Mouse (Mus musculus) heart, embryonic 16.5 days (tissue): Measurements from ENCODE around the gene Prss40. TPM values are rescaled to one million over a fixed set of nuclear protein-coding genes. Genes with fewer than 3 reads are reported as not detected.

Source experiments
- ATAC-seq: fragments of 200-750 bp; cut with Nextera tagmentation; replicated peaks from 2 replicates; pipeline ENCODE4 v1.8.0; 2017; ENCODE audit warnings: moderate number of reproducible peaks; ENCODE audit not compliant: insufficient read depth, low FRiP score; ENCODE audit errors: extremely low read depth
- H3K27ac ChIP-seq: fragments of 300-500 bp; sonication (generic); 2 replicates; pipeline ENCODE4 v1.5.1; 2014; ENCODE audit warnings: mild to moderate bottlenecking, low read length, control low read depth, moderate library complexity
- H3K27me3 ChIP-seq: fragments of 300-500 bp; sonication (generic); 2 replicates; pipeline ENCODE4 v1.6.1; 2014; ENCODE audit warnings: low read length, mixed read lengths; ENCODE audit not compliant: control insufficient read depth, insufficient read depth
- H3K36me3 ChIP-seq: fragments of 300-500 bp; sonication (generic); 2 replicates; pipeline ENCODE4 v1.6.1; 2014; ENCODE audit not compliant: control insufficient read depth, insufficient read depth
- H3K4me1 ChIP-seq: fragments of 300-500 bp; sonication (generic); 2 replicates; pipeline ENCODE4 v1.6.1; 2014; ENCODE audit warnings: low read length, mixed read lengths; ENCODE audit not compliant: control insufficient read depth, insufficient read depth
- H3K4me2 ChIP-seq: fragments of 300-500 bp; sonication (generic); 2 replicates; pipeline ENCODE4 v1.6.1; 2014; ENCODE audit warnings: low read depth, mild to moderate bottlenecking, control low read depth, low read length
- H3K4me3 ChIP-seq: fragments of 300-500 bp; sonication (generic); 2 replicates; pipeline ENCODE4 v1.5.1; 2014; ENCODE audit warnings: mild to moderate bottlenecking, control low read depth, low read length
- H3K9ac ChIP-seq: fragments of 300-500 bp; sonication (generic); 2 replicates; pipeline ENCODE4 v1.6.1; 2014; ENCODE audit warnings: low read length, control low read depth
- H3K9me3 ChIP-seq: fragments of 300-500 bp; sonication (generic); replicated peaks from 2 replicates; pipeline ENCODE4 v1.6.1; 2016; ENCODE audit warnings: low read length; ENCODE audit not compliant: control insufficient read depth
- WGBS: fragments of 180-500 bp; shearing (Covaris S2); extraction: QIAGEN DNeasy Blood & Tissue Kit; methylation state at CpG from one replicate; pipeline ENCODE4 v1.1.7; 2014; 5-methylcytosine and 5-hydroxymethylcytosine counted together
- polyA plus RNA-seq: library from polyadenylated mRNA; unstranded; fragments of >200 nt; fragmentation: Nextera tagmentation; extraction: Ambion mirVana; gene quantifications from 2 replicates; pipeline ENCODE4 v1.2.1, GENCODE M21; 2015

Gene Prss40
- polyA plus RNA-seq = not detected in 2 replicates

DNA sequence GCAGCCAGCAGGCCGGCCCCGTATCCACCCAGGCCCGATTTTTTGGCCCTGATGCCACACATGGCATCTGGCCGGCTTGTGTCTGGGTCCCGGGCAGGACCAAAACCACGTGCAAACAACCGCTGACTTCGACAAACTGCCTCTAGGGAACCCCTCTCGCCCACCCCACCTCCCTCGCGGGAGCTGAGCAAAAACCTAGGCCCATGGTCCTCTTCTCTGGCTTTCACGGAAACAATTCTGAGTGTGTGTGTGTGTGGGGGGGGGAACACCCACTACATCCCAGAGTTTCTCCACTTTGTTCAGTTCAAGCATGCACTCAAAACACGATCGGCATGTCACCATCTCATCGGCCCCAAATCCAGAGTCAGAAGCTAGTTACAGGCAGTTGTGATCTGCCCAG is at the start of gene Prss40:
Prss40 (minus strand) TSS at position 101 of the 400 bp plus-strand sequence.
- H3K9me3 ChIP-seq = no peaks in the 10 kb centered on the region
- no peak for ATAC-seq
- H3K27ac ChIP-seq = no peak within 1 kb of the TSS
- no peak within 1 kb of the TSS for H3K9ac ChIP-seq
- no peaks in the 10 kb centered on the region for H3K36me3 ChIP-seq
- H3K4me2 ChIP-seq = no peak within 1 kb of the TSS
- 84% methylated on average over 15 of the region's 15 CpGs for WGBS
- no peaks in the 10 kb centered on the region for H3K27me3 ChIP-seq
- H3K4me3 ChIP-seq = no peak within 1 kb of the TSS
- no peaks in the 10 kb centered on the region for H3K4me1 ChIP-seq

DNA sequence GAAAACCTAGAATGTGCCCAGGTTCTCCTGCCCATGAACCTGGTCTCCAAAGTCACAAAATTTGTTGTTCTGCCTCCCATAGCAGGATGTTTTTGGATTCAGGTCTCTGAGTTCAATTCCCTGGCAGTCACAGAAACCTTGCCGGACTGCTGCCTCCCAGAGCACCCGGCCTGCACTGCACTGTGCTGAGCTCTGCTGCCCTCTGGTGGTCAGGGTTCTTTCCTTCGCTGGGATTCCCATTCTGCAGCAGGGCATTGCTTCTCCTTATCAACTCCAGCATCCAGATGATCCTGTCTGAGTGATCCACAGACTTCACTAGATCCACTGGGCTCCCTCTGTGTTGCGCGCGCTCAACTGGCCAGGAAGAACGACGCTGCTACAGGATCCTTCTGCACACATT is 41.6 kb upstream of the Prss40 start:
- 12% methylated on average over 8 of the region's 8 CpGs for WGBS
- Histone ChIP-seq H3K4me2 (no peak overlapping the region), H3K9ac (no peak overlapping the region), H3K27ac (no peak overlapping the region), H3K36me3 (no peaks in the 10 kb centered on the region), H3K4me3 (no peak overlapping the region), H3K9me3 (no peaks in the 10 kb centered on the region), H3K4me1 (no peaks in the 10 kb centered on the region), H3K27me3 (no peaks in the 10 kb centered on the region)
- ATAC-seq = no peak

DNA sequence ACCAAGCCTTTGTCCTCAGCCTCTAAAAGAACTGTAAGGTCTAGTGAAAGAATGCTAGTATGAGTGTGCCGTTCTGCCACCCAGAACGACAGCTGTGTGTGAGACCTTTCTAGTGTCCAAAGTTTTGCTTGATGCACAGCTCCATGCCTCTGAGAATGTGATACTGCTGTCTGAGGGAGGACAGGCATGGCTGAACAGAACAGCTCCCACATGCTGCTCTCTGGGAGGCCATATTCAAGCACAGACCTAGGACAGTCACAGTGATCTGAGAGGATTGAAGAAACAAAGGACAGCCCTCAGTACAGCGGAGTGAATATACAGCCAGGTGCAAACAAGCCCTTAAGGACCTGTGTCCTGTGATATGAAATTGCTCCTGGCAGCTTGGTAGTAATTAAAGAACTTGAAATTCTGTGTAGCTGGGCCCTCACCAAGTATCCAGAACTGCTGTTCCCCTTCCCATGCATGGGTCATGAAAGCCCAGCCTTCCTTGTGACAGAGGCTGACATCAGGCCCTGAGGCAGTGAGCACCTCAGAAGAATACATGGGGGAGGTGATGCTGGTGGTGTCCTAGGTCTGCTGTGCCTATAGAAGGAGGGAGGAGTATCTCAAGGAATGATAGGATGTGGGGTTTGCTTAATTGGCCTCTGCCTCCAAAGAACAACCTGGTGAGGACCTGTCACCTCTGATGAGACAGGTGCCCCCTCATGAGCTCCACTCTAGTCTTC is 40.7 kb upstream of the Prss40 start:
- H3K27ac ChIP-seq = no peak overlapping the region
- no peak for ATAC-seq
- H3K27me3 ChIP-seq = no peaks in the 10 kb centered on the region
- no peaks in the 10 kb centered on the region for H3K4me1 ChIP-seq
- H3K9me3 ChIP-seq = no peaks in the 10 kb centered on the region
- 73% methylated on average over 3 of the region's 3 CpGs for WGBS
- no peak overlapping the region for H3K9ac ChIP-seq
- H3K36me3 ChIP-seq = no peaks in the 10 kb centered on the region
- H3K4me2 ChIP-seq = no peak overlapping the region
- H3K4me3 ChIP-seq = no peak overlapping the region

DNA sequence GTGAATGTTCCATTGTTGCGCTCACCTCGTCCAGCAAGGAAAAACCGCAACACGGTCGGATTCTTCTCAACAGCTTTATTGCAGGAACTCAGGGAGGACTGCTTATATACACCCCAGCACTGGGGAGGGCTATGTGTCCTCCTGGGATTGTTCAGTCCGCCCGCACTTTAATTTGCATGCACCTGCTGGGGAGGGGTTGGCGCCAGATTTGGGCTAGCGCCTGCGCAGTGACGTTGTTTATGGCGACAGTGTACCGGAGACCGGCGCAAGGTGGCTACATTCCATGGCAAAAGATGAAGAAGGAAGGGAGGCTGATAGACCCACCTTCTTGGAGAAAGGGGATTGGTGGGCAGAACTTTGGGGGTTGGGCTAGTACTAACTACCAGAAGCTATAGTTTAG is 39.3 kb upstream of the Prss40 start:
- no peak overlapping the region for H3K4me3 ChIP-seq
- WGBS = 74% methylated on average over 15 of the region's 15 CpGs
- no peak for ATAC-seq
- H3K27ac ChIP-seq = no peak overlapping the region
- H3K4me2 ChIP-seq = no peak overlapping the region
- H3K9me3 ChIP-seq = no peaks in the 10 kb centered on the region
- H3K9ac ChIP-seq = no peak overlapping the region
- no peaks in the 10 kb centered on the region for H3K4me1 ChIP-seq
- no peaks in the 10 kb centered on the region for H3K27me3 ChIP-seq
- H3K36me3 ChIP-seq = no peaks in the 10 kb centered on the region

DNA sequence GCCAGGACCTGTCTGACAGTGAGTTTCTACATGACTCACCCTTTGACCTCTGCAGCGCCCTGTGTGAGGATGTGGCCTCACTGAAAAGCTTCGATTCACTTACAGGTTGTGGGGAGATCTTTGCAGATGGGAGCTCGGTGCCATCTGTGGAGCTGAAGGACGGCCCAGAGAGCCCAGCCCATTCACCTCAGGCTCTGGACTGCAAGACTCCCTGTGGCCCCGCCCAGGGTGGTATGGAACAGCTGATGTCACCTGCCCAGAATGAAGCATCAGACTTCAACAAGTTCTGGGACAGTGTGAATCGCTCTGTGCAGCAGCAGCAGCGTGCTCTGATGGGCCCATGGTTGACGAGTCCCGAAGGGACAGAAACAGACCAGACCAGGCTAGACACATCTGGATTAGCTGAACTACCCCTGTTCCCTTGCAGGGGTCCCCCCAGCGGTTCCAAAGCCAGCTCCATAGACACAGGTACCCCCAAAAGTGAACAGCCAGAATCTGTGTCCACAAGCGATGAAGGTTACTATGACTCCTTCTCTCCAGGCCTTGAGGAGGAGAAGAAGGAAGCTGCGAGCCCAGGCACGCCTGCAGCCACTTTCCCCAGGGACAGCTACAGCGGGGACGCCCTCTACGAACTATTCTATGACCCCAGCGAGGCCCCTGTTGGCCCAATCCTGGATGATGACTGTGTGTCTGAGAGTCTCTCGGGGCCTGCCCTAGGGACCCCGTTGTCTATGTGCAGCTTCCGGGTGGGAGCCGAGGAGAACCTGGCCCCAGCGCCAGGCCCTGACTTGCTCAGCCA is 26.8 kb upstream of the Prss40 start:
- Histone ChIP-seq H3K27ac (no peak overlapping the region), H3K27me3 (no peaks in the 10 kb centered on the region), H3K9ac (no peak overlapping the region), H3K9me3 (no peaks in the 10 kb centered on the region), H3K36me3 (no peaks in the 10 kb centered on the region), H3K4me3 (no peak overlapping the region), H3K4me2 (no peak overlapping the region), H3K4me1 (no peaks in the 10 kb centered on the region)
- 75% methylated on average over 22 of the region's 22 CpGs for WGBS
- no peak for ATAC-seq

DNA sequence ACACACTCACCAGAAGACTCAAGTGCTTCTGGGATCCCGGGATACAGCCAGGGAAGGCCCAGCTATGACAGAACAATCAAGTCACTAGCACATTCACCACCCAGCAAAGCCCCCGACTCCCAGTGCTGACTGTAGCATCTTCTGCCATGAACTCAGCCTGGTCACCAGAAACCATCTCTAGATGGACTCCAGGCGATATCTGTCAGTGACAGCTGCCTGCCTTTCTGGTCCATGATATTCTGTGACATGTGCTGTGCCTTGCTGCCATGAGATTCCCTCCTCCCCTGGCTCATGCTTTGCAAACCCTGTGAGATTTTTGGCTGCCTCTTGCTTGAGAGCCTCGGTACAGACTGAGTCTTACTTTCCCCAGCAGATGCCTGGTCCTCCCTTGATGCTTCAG is 24.0 kb upstream of the Prss40 start:
- Histone ChIP-seq H3K4me2 (no peak overlapping the region), H3K4me1 (peaks cover under 1% of the 10 kb centered on the region; the same call in 1 of the 2 replicates), H3K27ac (no peak overlapping the region), H3K9me3 (no peaks in the 10 kb centered on the region), H3K9ac (no peak overlapping the region), H3K27me3 (peaks cover 11% of the 10 kb centered on the region), H3K36me3 (no peaks in the 10 kb centered on the region), H3K4me3 (no peak overlapping the region)
- WGBS = 68% methylated on average over 4 of the region's 4 CpGs
- ATAC-seq = no peak

DNA sequence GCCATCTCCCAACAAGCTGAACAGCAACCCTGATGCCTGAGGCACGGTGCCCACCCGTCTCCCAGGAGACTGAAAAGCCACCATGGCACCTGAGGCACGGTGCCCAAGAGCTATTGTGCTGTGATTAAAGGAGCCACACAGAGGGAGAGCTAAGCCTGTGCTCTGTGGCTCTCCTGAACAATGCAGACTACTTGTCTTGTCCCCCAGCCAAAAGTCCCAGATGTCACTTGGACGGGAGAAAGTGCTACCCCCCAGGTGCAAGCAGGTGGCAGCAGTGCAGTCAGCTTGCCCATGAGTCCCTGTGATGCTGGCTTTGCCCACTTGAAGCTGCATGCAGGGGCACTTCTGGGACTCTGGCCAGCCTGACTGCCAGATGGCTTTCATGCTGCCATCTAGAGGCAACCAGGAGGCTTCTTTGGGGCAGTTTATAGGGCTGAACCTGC is 23.1 kb upstream of the Prss40 start:
- Histone ChIP-seq H3K9me3 (no peaks in the 10 kb centered on the region), H3K4me3 (no peak overlapping the region), H3K4me2 (no peak overlapping the region), H3K9ac (no peak overlapping the region), H3K36me3 (no peaks in the 10 kb centered on the region), H3K27me3 (peaks cover 14% of the 10 kb centered on the region), H3K4me1 (peaks cover 7% of the 10 kb centered on the region), H3K27ac (no peak overlapping the region)
- WGBS = 24% methylated on average over 4 of the region's 4 CpGs
- ATAC-seq = no peak

DNA sequence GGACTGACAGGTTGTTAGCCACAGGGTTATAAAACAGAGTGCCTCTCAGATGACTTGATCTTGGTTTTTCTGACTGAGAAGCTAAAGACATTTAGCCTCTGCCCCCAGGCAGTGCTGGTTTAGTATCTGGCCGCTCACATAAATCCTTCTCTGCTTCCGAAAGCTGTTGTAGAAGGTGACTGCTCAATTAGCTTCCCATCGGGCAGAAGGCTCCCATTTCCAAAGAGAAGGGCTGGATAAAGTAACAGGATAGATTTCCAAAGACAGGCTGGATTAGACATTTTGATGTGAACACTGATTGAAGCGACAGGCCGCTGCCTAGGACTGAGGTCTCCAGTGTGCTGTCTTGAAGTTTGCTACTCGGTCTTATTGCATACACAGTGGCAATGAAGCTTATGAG is 21.5 kb upstream of the Prss40 start:
- 77% methylated on average over 6 of the region's 6 CpGs for WGBS
- no peaks in the 10 kb centered on the region for H3K9me3 ChIP-seq
- H3K27ac ChIP-seq = no peak overlapping the region
- H3K27me3 ChIP-seq = peaks cover 22% of the 10 kb centered on the region
- H3K36me3 ChIP-seq = no peaks in the 10 kb centered on the region
- ATAC-seq = no peak
- H3K4me2 ChIP-seq = no peak overlapping the region
- no peak overlapping the region for H3K4me3 ChIP-seq
- no peak overlapping the region for H3K9ac ChIP-seq
- H3K4me1 ChIP-seq = peaks cover 7% of the 10 kb centered on the region

DNA sequence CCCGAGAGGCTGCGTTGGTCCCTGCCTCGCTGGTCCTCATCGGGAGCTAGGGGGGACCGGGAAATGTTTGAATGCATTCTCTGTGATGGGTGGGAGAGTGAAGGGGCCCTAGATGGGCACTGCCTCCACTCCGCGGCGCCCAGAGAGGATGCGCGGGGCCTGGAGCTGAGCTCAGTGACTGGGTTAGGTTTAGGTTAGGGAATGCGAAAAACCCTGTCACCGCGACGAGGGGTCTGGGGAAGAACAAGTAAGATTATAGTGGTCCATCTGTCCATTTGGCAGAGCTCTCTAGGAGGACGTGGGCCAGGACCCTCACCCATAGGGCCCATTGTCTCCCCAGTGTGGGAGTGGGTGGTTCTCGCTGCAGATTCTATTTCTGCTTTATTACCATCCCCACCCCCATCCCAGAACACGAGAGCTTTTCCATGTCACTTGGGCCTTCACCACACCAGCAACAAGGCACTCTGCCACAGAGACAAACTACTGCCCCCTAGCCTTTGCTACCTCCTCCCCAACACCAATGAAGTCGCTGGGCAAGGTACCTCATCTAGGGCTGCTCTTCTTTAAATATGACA is 19.1 kb upstream of the Prss40 start:
- ATAC-seq = 0 out of 2 replicates have a peak, but pooled peaks have one; percentile 10
- WGBS = under 1% methylated on average over 18 of the region's 18 CpGs
- peaks cover 7% of the 10 kb centered on the region for H3K4me1 ChIP-seq
- no peak overlapping the region for H3K9ac ChIP-seq
- peak overlapping the region; percentile 70 for H3K4me2 ChIP-seq
- no peaks in the 10 kb centered on the region for H3K9me3 ChIP-seq
- H3K27me3 ChIP-seq = peaks cover 22% of the 10 kb centered on the region
- peak overlapping the region; percentile 48 for H3K4me3 ChIP-seq
- no peaks in the 10 kb centered on the region for H3K36me3 ChIP-seq
- no peak overlapping the region for H3K27ac ChIP-seq
